Mouse (Mus musculus): ENCODE data around the gene D030056L22Rik. TPM values are rescaled to one million over a fixed set of nuclear protein-coding genes. Genes with fewer than 3 reads are reported as not detected.
A peak's percentile ranks its signal among the peaks of the same experiment; 100 is the strongest.

The D030056L22Rik gene
- polyA plus RNA-seq, 1 experiment from 2014 or later = 45.0 TPM

DNA sequence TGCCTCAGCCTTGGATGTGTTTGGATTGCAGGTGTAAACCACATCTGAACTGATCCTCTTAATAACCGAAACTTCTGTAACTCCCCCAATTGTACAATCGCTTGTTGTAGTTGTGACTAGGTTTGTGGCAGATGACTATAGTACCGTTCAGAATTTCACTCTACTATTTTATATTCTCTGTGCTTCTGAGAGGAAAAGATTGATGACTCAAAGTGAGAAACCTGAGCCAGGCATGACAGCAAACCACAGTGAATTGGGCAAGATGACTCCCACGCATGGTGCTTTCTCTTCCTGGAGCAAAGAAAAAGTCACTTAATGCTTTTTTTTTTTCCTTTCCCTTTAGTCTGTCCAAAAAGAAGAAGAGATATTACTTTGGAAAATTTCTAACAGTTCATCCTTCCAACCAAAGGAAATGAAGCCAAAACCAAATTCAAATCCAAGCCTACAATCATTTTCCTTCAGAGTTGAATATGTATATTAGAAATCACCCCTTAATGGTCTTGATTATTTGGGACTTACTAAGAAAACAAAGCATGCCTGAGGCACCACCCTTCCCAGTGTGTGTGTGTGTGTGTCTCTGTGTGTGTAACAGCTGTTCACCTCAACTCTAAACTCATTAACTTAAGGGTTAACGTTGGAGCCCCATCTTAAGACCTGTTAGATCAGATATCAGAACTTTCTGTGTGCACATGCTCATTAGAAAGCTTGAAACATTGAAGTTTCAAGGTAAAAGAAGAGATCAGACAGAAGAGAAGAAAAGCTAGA is 33.8 kb downstream of the D030056L22Rik start:
- Histone ChIP-seq H3K4me2 (ENCODE audit: low read length) (no peak overlapping the region), H3K4me3 (ENCODE audit: low read length) (no peak overlapping the region), H3K36me3 (ENCODE audit: control insufficient read depth, insufficient read depth, low read length) (no peaks in the 10 kb centered on the region), H3K27ac (ENCODE audit: low read depth, low read length) (no peak overlapping the region), H3K9ac (ENCODE audit: low read depth, low read length) (no peak overlapping the region), H3K27me3 (replicated peaks; ENCODE audit: control insufficient read depth, insufficient read depth, low read length) (no peaks in the 10 kb centered on the region; the same call in 1 of the 2 replicates), H3K9me3 (ENCODE audit: control insufficient read depth, low read length) (no peaks in the 10 kb centered on the region), H3K4me1 (ENCODE audit: control insufficient read depth, insufficient read depth, low read depth, low read length) (peaks cover 2% of the 10 kb centered on the region; the same call in 1 of the 2 replicates)
- WGBS = 90% methylated on average over 5 of the region's 5 CpGs
- ATAC-seq = no peak

- 87% methylated on average over 4 of the region's 4 CpGs for WGBS
Observed at GRCm38 (mm10) chr19:18747379-18747778, 34.4 kb downstream of the D030056L22Rik start.

DNA sequence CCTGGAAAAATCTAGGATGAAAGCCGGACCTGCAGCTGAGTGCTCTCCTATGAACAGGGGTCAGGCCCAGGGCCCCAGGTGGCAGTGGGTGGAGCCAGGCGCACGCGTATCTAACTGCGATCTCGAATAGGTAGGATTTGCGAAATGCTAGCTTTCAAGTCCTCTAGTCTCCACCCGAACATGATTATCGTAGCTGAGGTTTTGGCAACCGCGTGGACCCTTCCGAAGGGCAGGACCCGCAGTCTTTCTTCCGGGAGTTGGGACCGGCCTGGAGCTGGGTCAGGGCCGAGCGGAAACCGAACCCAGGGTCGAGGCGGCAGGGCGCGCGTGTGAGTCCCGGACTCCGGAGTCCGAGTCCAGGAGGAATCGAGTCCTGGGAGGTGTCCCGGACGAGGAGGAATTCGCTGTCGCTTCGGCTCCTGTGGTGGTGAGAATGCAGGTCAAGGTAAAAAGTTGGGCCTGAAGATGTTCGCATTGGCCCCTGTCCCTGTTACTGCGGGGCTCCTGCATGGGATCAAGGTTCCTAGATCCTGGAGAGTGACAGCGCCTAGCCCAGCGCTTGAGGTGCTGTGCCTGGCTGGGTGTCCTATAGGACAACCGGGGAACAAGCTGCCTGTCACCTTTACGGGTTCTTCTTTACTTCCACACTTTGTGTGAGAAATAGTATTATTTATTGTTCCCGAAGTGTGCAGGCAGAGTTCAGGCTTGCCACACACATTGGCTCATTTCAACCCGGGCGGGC is 36.8 kb downstream of the D030056L22Rik start, which contains the start of gene Trpm6:
Gene Trpm6, plus strand, starts transcription at position 386 of the 742 bp plus-strand sequence.
- H3K27me3 ChIP-seq (replicated peaks; ENCODE audit: control insufficient read depth, insufficient read depth, low read length) = no peaks in the 10 kb centered on the region; the same call in 1 of the 2 replicates
- H3K4me3 ChIP-seq (ENCODE audit: low read length) = peak within 1 kb of the TSS; percentile 49
- H3K27ac ChIP-seq (ENCODE audit: low read depth, low read length) = no peak within 1 kb of the TSS
- peaks cover 2% of the 10 kb centered on the region; the same call in 1 of the 2 replicates for H3K4me1 ChIP-seq (ENCODE audit: control insufficient read depth, insufficient read depth, low read depth, low read length)
- 7% methylated on average over 41 of the region's 41 CpGs for WGBS
- peak within 1 kb of the TSS; percentile 64 for H3K9ac ChIP-seq (ENCODE audit: low read depth, low read length)
- H3K36me3 ChIP-seq (ENCODE audit: control insufficient read depth, insufficient read depth, low read length) = no peaks in the 10 kb centered on the region
- peak within 1 kb of the TSS; percentile 94 for H3K4me2 ChIP-seq (ENCODE audit: low read length)
- ATAC-seq = peak; percentile 42; the same call in 1 of the 2 replicates
- no peaks in the 10 kb centered on the region for H3K9me3 ChIP-seq (ENCODE audit: control insufficient read depth, low read length)

More at GRCm38 (mm10) chr19:18747379-18747778, 34.4 kb downstream of the D030056L22Rik start:
- ATAC-seq = no peak
- H3K9ac ChIP-seq (ENCODE audit: low read depth, low read length) = no peak overlapping the region
- H3K27ac ChIP-seq (ENCODE audit: low read depth, low read length) = no peak overlapping the region
- no peaks in the 10 kb centered on the region; the same call in 1 of the 2 replicates for H3K27me3 ChIP-seq (replicated peaks; ENCODE audit: control insufficient read depth, insufficient read depth, low read length)
- H3K4me2 ChIP-seq (ENCODE audit: low read length) = no peak overlapping the region
- H3K4me3 ChIP-seq (ENCODE audit: low read length) = no peak overlapping the region
- no peaks in the 10 kb centered on the region for H3K36me3 ChIP-seq (ENCODE audit: control insufficient read depth, insufficient read depth, low read length)
- no peaks in the 10 kb centered on the region for H3K9me3 ChIP-seq (ENCODE audit: control insufficient read depth, low read length)
- peaks cover 2% of the 10 kb centered on the region; the same call in 1 of the 2 replicates for H3K4me1 ChIP-seq (ENCODE audit: control insufficient read depth, insufficient read depth, low read depth, low read length)

DNA sequence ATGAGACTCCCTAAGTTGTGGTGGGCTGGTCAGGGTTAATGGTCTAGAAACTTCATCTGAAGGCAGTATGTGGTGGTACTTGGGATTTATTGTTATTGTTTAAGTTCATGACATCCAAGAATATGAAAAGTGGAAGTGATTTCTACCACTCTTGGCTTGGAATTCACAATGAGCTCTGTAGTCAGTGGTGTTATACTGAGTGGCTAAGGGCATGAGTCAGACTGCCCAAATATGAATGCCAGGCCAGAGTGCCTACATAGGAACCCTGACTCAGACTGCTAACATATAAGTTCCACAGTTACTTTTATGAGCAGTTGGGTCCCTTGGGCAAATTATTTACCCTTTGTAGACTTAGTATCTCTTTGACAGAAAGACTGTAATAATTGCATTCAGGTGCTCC is 44.2 kb downstream of the D030056L22Rik start:
- Histone ChIP-seq H3K36me3 (ENCODE audit: control insufficient read depth, insufficient read depth, low read length) (no peaks in the 10 kb centered on the region), H3K4me1 (ENCODE audit: control insufficient read depth, insufficient read depth, low read depth, low read length) (no peaks in the 10 kb centered on the region), H3K9ac (ENCODE audit: low read depth, low read length) (no peak overlapping the region), H3K4me2 (ENCODE audit: low read length) (no peak overlapping the region), H3K27me3 (replicated peaks; ENCODE audit: control insufficient read depth, insufficient read depth, low read length) (no peaks in the 10 kb centered on the region), H3K4me3 (ENCODE audit: low read length) (no peak overlapping the region), H3K27ac (ENCODE audit: low read depth, low read length) (no peak overlapping the region), H3K9me3 (ENCODE audit: control insufficient read depth, low read length) (no peaks in the 10 kb centered on the region)
- ATAC-seq = no peak

DNA sequence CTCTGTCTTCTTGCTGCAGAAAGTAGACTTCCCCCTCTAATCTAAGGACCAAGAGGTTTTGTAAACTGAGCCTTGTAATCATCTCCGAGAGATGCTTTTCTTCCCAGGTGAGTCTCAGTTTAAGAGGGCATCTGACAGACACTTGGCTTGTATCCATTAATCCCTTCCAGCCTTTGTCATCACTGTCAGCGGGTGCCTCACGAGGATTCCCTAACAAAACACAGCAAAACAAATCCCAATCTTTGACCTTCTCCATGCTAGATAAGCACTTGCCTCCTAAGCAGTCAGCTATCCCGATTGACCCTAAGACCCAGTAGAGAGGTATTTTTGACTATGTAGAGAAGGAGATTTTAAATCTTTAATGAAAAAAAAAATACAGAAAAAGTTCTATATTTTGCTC is 44.7 kb downstream of the D030056L22Rik start:
- ATAC-seq = no peak
- no peak overlapping the region for H3K9ac ChIP-seq (ENCODE audit: low read depth, low read length)
- no peaks in the 10 kb centered on the region for H3K27me3 ChIP-seq (replicated peaks; ENCODE audit: control insufficient read depth, insufficient read depth, low read length)
- H3K4me2 ChIP-seq (ENCODE audit: low read length) = no peak overlapping the region
- no peaks in the 10 kb centered on the region for H3K4me1 ChIP-seq (ENCODE audit: control insufficient read depth, insufficient read depth, low read depth, low read length)
- 54% methylated on average over 4 of the region's 4 CpGs for WGBS
- H3K4me3 ChIP-seq (ENCODE audit: low read length) = no peak overlapping the region
- no peaks in the 10 kb centered on the region for H3K9me3 ChIP-seq (ENCODE audit: control insufficient read depth, low read length)
- H3K27ac ChIP-seq (ENCODE audit: low read depth, low read length) = no peak overlapping the region
- no peaks in the 10 kb centered on the region for H3K36me3 ChIP-seq (ENCODE audit: control insufficient read depth, insufficient read depth, low read length)

- Histone ChIP-seq H3K27me3 (replicated peaks; ENCODE audit: control insufficient read depth, insufficient read depth, low read length) (no peaks in the 10 kb centered on the region), H3K4me3 (ENCODE audit: low read length) (no peak overlapping the region), H3K4me1 (ENCODE audit: control insufficient read depth, insufficient read depth, low read depth, low read length) (no peaks in the 10 kb centered on the region), H3K36me3 (ENCODE audit: control insufficient read depth, insufficient read depth, low read length) (no peaks in the 10 kb centered on the region), H3K27ac (ENCODE audit: low read depth, low read length) (no peak overlapping the region), H3K9me3 (ENCODE audit: control insufficient read depth, low read length) (no peaks in the 10 kb centered on the region), H3K9ac (ENCODE audit: low read depth, low read length) (no peak overlapping the region), H3K4me2 (ENCODE audit: low read length) (no peak overlapping the region)
- no peak for ATAC-seq
- WGBS = 39% methylated on average over 6 of the region's 6 CpGs
Observed at GRCm38 (mm10) chr19:18758269-18758668, 45.3 kb downstream of the D030056L22Rik start.

GRCm38 (mm10) chr19:18758916-18759315 is 45.9 kb downstream of the D030056L22Rik start:
- no peaks in the 10 kb centered on the region for H3K9me3 ChIP-seq (ENCODE audit: control insufficient read depth, low read length)
- no peak overlapping the region for H3K9ac ChIP-seq (ENCODE audit: low read depth, low read length)
- no peaks in the 10 kb centered on the region for H3K4me1 ChIP-seq (ENCODE audit: control insufficient read depth, insufficient read depth, low read depth, low read length)
- WGBS = 25% methylated on average over 9 of the region's 9 CpGs
- no peak overlapping the region for H3K4me2 ChIP-seq (ENCODE audit: low read length)
- no peak for ATAC-seq
- no peak overlapping the region for H3K4me3 ChIP-seq (ENCODE audit: low read length)
- no peaks in the 10 kb centered on the region for H3K36me3 ChIP-seq (ENCODE audit: control insufficient read depth, insufficient read depth, low read length)
- H3K27ac ChIP-seq (ENCODE audit: low read depth, low read length) = no peak overlapping the region
- no peaks in the 10 kb centered on the region for H3K27me3 ChIP-seq (replicated peaks; ENCODE audit: control insufficient read depth, insufficient read depth, low read length)

GRCm38 (mm10) chr19:18766399-18766798 is 53.4 kb downstream of the D030056L22Rik start:
- H3K36me3 ChIP-seq (ENCODE audit: control insufficient read depth, insufficient read depth, low read length) = no peaks in the 10 kb centered on the region
- no peak overlapping the region for H3K4me3 ChIP-seq (ENCODE audit: low read length)
- no peaks in the 10 kb centered on the region for H3K27me3 ChIP-seq (replicated peaks; ENCODE audit: control insufficient read depth, insufficient read depth, low read length)
- no peak overlapping the region for H3K9ac ChIP-seq (ENCODE audit: low read depth, low read length)
- no peak overlapping the region for H3K4me2 ChIP-seq (ENCODE audit: low read length)
- ATAC-seq = no peak
- no peak overlapping the region for H3K27ac ChIP-seq (ENCODE audit: low read depth, low read length)
- 84% methylated on average over 5 of the region's 5 CpGs for WGBS
- no peaks in the 10 kb centered on the region for H3K9me3 ChIP-seq (ENCODE audit: control insufficient read depth, low read length)
- H3K4me1 ChIP-seq (ENCODE audit: control insufficient read depth, insufficient read depth, low read depth, low read length) = no peaks in the 10 kb centered on the region
